Mouse (Mus musculus) midbrain, embryonic 14.5 days (tissue): ENCODE measurements around the gene Cd248. TPM values are rescaled to one million over a fixed set of nuclear protein-coding genes. Genes with fewer than 3 reads are reported as not detected.

Source experiments
- ATAC-seq: fragments of 200-750 bp; cut with Nextera tagmentation; 2 replicates; pipeline ENCODE4 v1.8.0; 2017; ENCODE audit warnings: moderate number of reproducible peaks, moderate library complexity; ENCODE audit not compliant: low FRiP score, low TSS enrichment
- DNase-seq: peaks from one replicate; pipeline ENCODE4 v3.0.0-alpha.2; 2015
- H3K27ac ChIP-seq: fragments of 300-500 bp; sonication (generic); replicated peaks from 2 replicates; pipeline ENCODE4 v1.5.1; 2014; ENCODE audit warnings: mild to moderate bottlenecking, low read depth, low read length, moderate library complexity
- H3K27me3 ChIP-seq: fragments of 300-500 bp; sonication (generic); 2 replicates; pipeline ENCODE4 v1.6.1; 2014; ENCODE audit warnings: low read length, control low read depth, mixed read lengths; ENCODE audit not compliant: control insufficient read depth, insufficient read depth
- H3K36me3 ChIP-seq: fragments of 300-500 bp; sonication (generic); 2 replicates; pipeline ENCODE4 v1.6.1; 2014; ENCODE audit warnings: low read length, control low read depth; ENCODE audit not compliant: control insufficient read depth, insufficient read depth
- H3K4me1 ChIP-seq: fragments of 300-500 bp; sonication (generic); 2 replicates; pipeline ENCODE4 v1.6.1; 2014; ENCODE audit warnings: mild to moderate bottlenecking, antibody characterized with exemption, low read length, control low read depth; ENCODE audit not compliant: control insufficient read depth, insufficient read depth
- H3K4me2 ChIP-seq: fragments of 300-500 bp; sonication (generic); 2 replicates; pipeline ENCODE4 v1.6.1; 2014; ENCODE audit warnings: mild to moderate bottlenecking, low read length, moderate library complexity
- H3K4me3 ChIP-seq: fragments of 300-500 bp; sonication (generic); replicated peaks from 2 replicates; pipeline ENCODE4 v1.5.1; 2014; ENCODE audit warnings: low read depth, low read length
- H3K9ac ChIP-seq: fragments of 300-500 bp; sonication (generic); replicated peaks from 2 replicates; pipeline ENCODE4 v1.6.1; 2014; ENCODE audit warnings: mild to moderate bottlenecking, low read length, moderate library complexity
- H3K9me3 ChIP-seq: fragments of 300-500 bp; sonication (generic); 2 replicates; pipeline ENCODE4 v1.6.1; 2016; ENCODE audit warnings: low read length, control low read depth, mixed read lengths; ENCODE audit not compliant: control insufficient read depth
- WGBS: fragments of 180-500 bp; shearing (Covaris S2); extraction: QIAGEN DNeasy Blood & Tissue Kit; methylation state at CpG from one replicate; pipeline ENCODE4 v1.1.7; 2014; 5-methylcytosine and 5-hydroxymethylcytosine counted together
- polyA plus RNA-seq: library from polyadenylated mRNA; unstranded; fragments of >200 nt; fragmentation: Nextera tagmentation; extraction: Ambion mirVana; gene quantifications from 2 replicates; pipeline ENCODE4 v1.2.1, GENCODE M21; 2014

Cd248 gene
- polyA plus RNA-seq, 1 experiment from 2014 or later: 20.4 TPM

GRCm38 (mm10) chr19:5038709-5039156 is 29.1 kb upstream of the Cd248 start, which contains the start of the genes B4gat1 and AC124502.3:
Gene B4gat1, plus strand, starts transcription at chr19:5038826.
Gene AC124502.3, plus strand, starts transcription at chr19:5038891.
- Histone ChIP-seq H3K4me1 (peaks cover 25% of the 10 kb centered on the region), H3K36me3 (0 out of 2 replicates have a peak, but pooled peaks cover under 1% of the 10 kb centered on the region), H3K4me2 (peak within 1 kb of the TSS; percentile 86), H3K27ac (peak within 1 kb of the TSS; percentile 86), H3K9me3 (no peaks in the 10 kb centered on the region), H3K27me3 (no peaks in the 10 kb centered on the region), H3K4me3 (peak within 1 kb of the TSS; percentile 89), H3K9ac (peak within 1 kb of the TSS; percentile 94)
- peak; percentile 92 for ATAC-seq
- 1% methylated on average over 43 of the region's 44 CpGs for WGBS
- DNase-seq: peak; percentile 97

- DNase-seq (peak; percentile 28), ATAC-seq (no peak; the same call in 1 of the 2 replicates)
- Histone ChIP-seq H3K4me1 (peaks cover 25% of the 10 kb centered on the region), H3K27ac (peak overlapping the region; percentile 86), H3K4me3 (peak overlapping the region; percentile 89), H3K9me3 (no peaks in the 10 kb centered on the region), H3K36me3 (0 out of 2 replicates have a peak, but pooled peaks cover 4% of the 10 kb centered on the region), H3K9ac (peak overlapping the region; percentile 94), H3K4me2 (peak overlapping the region; percentile 86), H3K27me3 (no peaks in the 10 kb centered on the region)
- WGBS: 11% methylated on average over 41 of the region's 41 CpGs
Measured at GRCm38 (mm10) chr19:5039301-5040114, 28.4 kb upstream of the Cd248 start.

- ATAC-seq: peak; percentile 76
- no peaks in the 10 kb centered on the region for H3K9me3 ChIP-seq
- peaks cover 25% of the 10 kb centered on the region for H3K4me1 ChIP-seq
- peak within 1 kb of the TSS; percentile 94 for H3K9ac ChIP-seq
- peak within 1 kb of the TSS; percentile 86 for H3K4me2 ChIP-seq
- peak within 1 kb of the TSS; percentile 70 for H3K27ac ChIP-seq
- WGBS: 7% methylated on average over 40 of the region's 40 CpGs
- peaks cover 13% of the 10 kb centered on the region for H3K36me3 ChIP-seq
- no peaks in the 10 kb centered on the region for H3K27me3 ChIP-seq
- peak; percentile 99 for DNase-seq
- peak within 1 kb of the TSS; percentile 89 for H3K4me3 ChIP-seq
Measured at GRCm38 (mm10) chr19:5040862-5041523, 26.9 kb upstream of the Cd248 start, which contains the start of gene Brms1. Gene Brms1, plus strand, starts transcription at chr19:5041354.

- Histone ChIP-seq H3K4me1 (peaks cover 25% of the 10 kb centered on the region), H3K4me3 (peak overlapping the region; percentile 89), H3K27ac (peak overlapping the region; percentile 70), H3K27me3 (no peaks in the 10 kb centered on the region), H3K4me2 (peak overlapping the region; percentile 86), H3K9ac (peak overlapping the region; percentile 79), H3K36me3 (peaks cover 19% of the 10 kb centered on the region), H3K9me3 (no peaks in the 10 kb centered on the region)
- ATAC-seq (no peak), DNase-seq (no peak)
- 2% methylated on average over 16 of the region's 16 CpGs for WGBS
Measured at GRCm38 (mm10) chr19:5041588-5041987, 26.3 kb upstream of the Cd248 start.

GRCm38 (mm10) chr19:5045531-5045930 is 22.3 kb upstream of the Cd248 start:
- Histone ChIP-seq H3K36me3 (peaks cover 48% of the 10 kb centered on the region), H3K4me1 (peaks cover 14% of the 10 kb centered on the region), H3K9ac (no peak overlapping the region), H3K4me2 (no peak overlapping the region), H3K27ac (no peak overlapping the region), H3K4me3 (no peak overlapping the region), H3K9me3 (no peaks in the 10 kb centered on the region), H3K27me3 (peaks cover 9% of the 10 kb centered on the region; the same call in 1 of the 2 replicates)
- 85% methylated on average over 4 of the region's 4 CpGs for WGBS
- no peak for DNase-seq
- ATAC-seq: no peak

GRCm38 (mm10) chr19:5048138-5049056 is 19.5 kb upstream of the Cd248 start:
- Histone ChIP-seq H3K27ac (no peak overlapping the region), H3K4me2 (no peak overlapping the region), H3K9me3 (no peaks in the 10 kb centered on the region), H3K36me3 (peaks cover 48% of the 10 kb centered on the region), H3K9ac (no peak overlapping the region), H3K27me3 (peaks cover 37% of the 10 kb centered on the region), H3K4me1 (0 out of 2 replicates have a peak, but pooled peaks cover 4% of the 10 kb centered on the region), H3K4me3 (no peak overlapping the region)
- DNase-seq (no peak), ATAC-seq (no peak)
- WGBS: 82% methylated on average over 14 of the region's 14 CpGs

- H3K27me3 ChIP-seq: peaks cover 37% of the 10 kb centered on the region
- no peak overlapping the region for H3K9ac ChIP-seq
- H3K4me1 ChIP-seq: 0 out of 2 replicates have a peak, but pooled peaks cover 4% of the 10 kb centered on the region
- DNase-seq: no peak
- H3K4me3 ChIP-seq: no peak overlapping the region
- peaks cover 44% of the 10 kb centered on the region for H3K36me3 ChIP-seq
- H3K27ac ChIP-seq: no peak overlapping the region
- no peak for ATAC-seq
- no peaks in the 10 kb centered on the region for H3K9me3 ChIP-seq
- 40% methylated on average over 6 of the region's 6 CpGs for WGBS
- no peak overlapping the region for H3K4me2 ChIP-seq
Measured at GRCm38 (mm10) chr19:5049325-5049724, 18.6 kb upstream of the Cd248 start.
